Mouse (Mus musculus): Measurements from ENCODE around the gene Kdm8. TPM values are rescaled to one million over a fixed set of nuclear protein-coding genes. Genes with fewer than 3 reads are reported as not detected.

The Kdm8 gene
- polyA plus RNA-seq, 1 experiment, result 4.1 TPM

GRCm38 (mm10) chr7:125495864-125496440 lies 51.5 kb downstream of the Kdm8 start:
- H3K4me3 ChIP-seq (ENCODE audit: insufficient read depth, low read length), result no peak overlapping the region
- no peak overlapping the region for H3K27ac ChIP-seq (ENCODE audit: insufficient read depth, low read length)
- no peak for TF ChIP-seq POLR2A (IDR thresholded peaks at IDR 0.05; ENCODE audit: low read depth, low read length)
- TF ChIP-seq CTCF (IDR thresholded peaks at IDR 0.05; ENCODE audit: borderline replicate concordance, insufficient read depth, low read length), result no peak
- peaks cover 13% of the 10 kb centered on the region for H3K4me1 ChIP-seq (ENCODE audit: control insufficient read depth, insufficient read depth, low read length)

- peaks cover 8% of the 10 kb centered on the region; the same call in 1 of the 2 replicates for H3K4me1 ChIP-seq (ENCODE audit: control insufficient read depth, insufficient read depth, low read length)
- TF ChIP-seq POLR2A (IDR thresholded peaks at IDR 0.05; ENCODE audit: low read depth, low read length) (no peak), CTCF (IDR thresholded peaks at IDR 0.05; ENCODE audit: borderline replicate concordance, insufficient read depth, low read length) (no peak)
- no peak overlapping the region for H3K4me3 ChIP-seq (ENCODE audit: insufficient read depth, low read length)
- peak overlapping the region; percentile 39; the same call in 1 of the 2 replicates for H3K27ac ChIP-seq (ENCODE audit: insufficient read depth, low read length)
These were observed 55.7 kb downstream of the Kdm8 start for GRCm38 (mm10) chr7:125499927-125500868.

DNA sequence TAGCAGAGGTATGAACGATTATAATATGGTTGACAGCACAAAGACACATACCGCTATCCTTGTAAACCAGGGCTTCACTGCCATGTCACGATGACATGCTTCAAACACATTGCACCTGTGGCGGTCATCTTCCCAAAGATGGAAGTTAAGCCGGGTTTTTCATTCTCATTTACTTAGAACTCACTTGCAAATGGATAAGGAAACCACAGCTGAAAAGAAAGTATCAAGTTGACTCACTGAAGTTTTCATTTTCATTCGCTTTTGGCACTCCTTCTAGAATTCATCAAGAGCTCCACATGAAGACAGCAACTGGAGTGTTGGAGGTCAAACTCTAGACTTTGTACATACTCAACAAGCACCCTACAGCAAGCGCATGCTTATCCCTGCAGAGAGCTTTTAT lies 56.4 kb downstream of the Kdm8 start:
- Histone ChIP-seq H3K4me1 (ENCODE audit: control insufficient read depth, insufficient read depth, low read length) (peaks cover 8% of the 10 kb centered on the region; the same call in 1 of the 2 replicates), H3K4me3 (ENCODE audit: insufficient read depth, low read length) (no peak overlapping the region), H3K27ac (ENCODE audit: insufficient read depth, low read length) (0 out of 2 replicates have a peak overlapping the region, but pooled peaks have one; percentile 1)
- TF ChIP-seq POLR2A (IDR thresholded peaks at IDR 0.05; ENCODE audit: low read depth, low read length), result no peak
- TF ChIP-seq CTCF (IDR thresholded peaks at IDR 0.05; ENCODE audit: borderline replicate concordance, insufficient read depth, low read length), result no peak

DNA sequence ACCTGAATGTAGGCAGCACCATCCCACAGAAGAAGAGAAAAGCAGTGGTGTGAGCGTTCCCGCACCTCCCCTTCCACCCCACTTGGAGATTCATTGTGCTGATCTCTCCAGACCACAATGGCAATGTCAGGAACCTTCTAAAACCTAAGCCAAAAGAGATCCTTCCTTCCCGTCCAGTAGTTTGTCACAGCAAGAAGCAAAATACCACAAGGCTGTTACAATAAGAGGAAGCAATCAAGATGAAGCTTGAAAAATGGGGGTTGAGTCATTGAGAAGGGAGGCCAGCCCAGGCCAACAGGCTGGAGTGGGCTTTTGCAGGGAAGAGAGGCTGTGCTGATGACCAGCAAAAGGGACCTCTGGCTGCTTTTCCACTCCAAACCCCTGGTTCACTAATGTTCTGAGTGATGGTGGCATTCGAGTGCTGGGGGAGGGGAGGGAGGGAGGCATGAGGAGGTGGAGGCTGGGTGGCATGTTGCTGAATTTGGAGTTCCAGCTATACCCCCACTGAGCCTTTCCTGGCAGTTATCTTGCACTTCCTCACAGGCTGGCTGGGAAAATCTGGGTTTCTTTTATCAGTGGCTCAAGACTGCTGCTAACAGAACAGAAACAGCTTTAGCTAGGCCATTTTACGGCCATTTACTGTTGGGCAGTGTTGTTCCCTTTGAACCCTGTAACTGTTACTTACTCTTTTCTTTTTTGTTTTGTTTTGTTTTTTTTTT lies 59.1 kb downstream of the Kdm8 start:
- TF ChIP-seq POLR2A (IDR thresholded peaks at IDR 0.05; ENCODE audit: low read depth, low read length) (no peak), CTCF (IDR thresholded peaks at IDR 0.05; ENCODE audit: borderline replicate concordance, insufficient read depth, low read length) (no peak)

DNA sequence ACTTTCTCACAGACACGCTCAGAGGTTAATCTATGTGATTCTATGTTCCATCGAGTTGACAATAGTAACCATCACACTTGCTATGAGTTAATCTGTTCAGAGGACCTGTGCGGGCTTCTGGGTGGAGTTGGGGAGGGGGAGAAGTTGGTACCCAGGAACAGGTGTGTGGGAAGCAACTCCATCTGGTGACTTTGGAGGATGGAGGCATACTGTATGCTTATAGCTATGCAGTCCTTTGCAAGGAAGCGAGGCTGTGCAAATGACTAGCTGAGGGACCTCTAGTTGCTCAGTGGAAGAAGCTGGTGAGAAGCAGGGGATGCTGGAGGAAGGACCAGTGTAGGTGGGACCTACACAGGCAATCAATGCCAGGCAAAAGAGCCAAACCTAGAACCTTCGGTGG lies 60.1 kb downstream of the Kdm8 start:
- Histone ChIP-seq H3K27ac (ENCODE audit: insufficient read depth, low read length) (no peak overlapping the region), H3K4me1 (ENCODE audit: control insufficient read depth, insufficient read depth, low read length) (no peaks in the 10 kb centered on the region; the same call in 1 of the 2 replicates), H3K4me3 (ENCODE audit: insufficient read depth, low read length) (no peak overlapping the region)
- TF ChIP-seq POLR2A (IDR thresholded peaks at IDR 0.05; ENCODE audit: low read depth, low read length) (no peak), CTCF (IDR thresholded peaks at IDR 0.05; ENCODE audit: borderline replicate concordance, insufficient read depth, low read length) (no peak)

More for the DNA sequence above, 59.1 kb downstream of the Kdm8 start:
- peaks cover 8% of the 10 kb centered on the region; the same call in 1 of the 2 replicates for H3K4me1 ChIP-seq (ENCODE audit: control insufficient read depth, insufficient read depth, low read length)
- no peak overlapping the region for H3K4me3 ChIP-seq (ENCODE audit: insufficient read depth, low read length)
- peak overlapping the region; percentile 4; the same call in 1 of the 2 replicates for H3K27ac ChIP-seq (ENCODE audit: insufficient read depth, low read length)

DNA sequence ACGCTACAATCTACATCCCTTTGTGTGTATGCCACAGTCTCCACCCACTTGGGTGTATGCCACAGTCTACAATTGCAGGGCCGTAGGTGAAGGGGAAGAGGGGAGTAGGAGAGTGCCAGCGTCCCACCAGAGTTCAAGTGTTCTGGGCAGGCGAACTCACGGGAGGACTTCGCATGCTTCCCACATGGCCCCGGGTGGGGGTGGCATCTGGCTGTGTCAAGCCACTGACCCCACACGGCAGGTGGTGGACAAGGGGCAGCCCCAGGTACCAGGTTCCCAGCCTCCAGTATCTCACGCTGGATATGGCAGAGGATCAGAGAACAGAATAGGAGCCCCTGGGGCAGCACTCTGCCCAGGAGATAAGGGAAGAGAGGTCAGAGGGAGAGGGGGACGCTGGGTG lies 61.1 kb downstream of the Kdm8 start:
- TF ChIP-seq CTCF (IDR thresholded peaks at IDR 0.05; ENCODE audit: borderline replicate concordance, insufficient read depth, low read length) (no peak), POLR2A (IDR thresholded peaks at IDR 0.05; ENCODE audit: low read depth, low read length) (no peak)
- no peaks in the 10 kb centered on the region; the same call in 1 of the 2 replicates for H3K4me1 ChIP-seq (ENCODE audit: control insufficient read depth, insufficient read depth, low read length)
- H3K27ac ChIP-seq (ENCODE audit: insufficient read depth, low read length), result no peak overlapping the region
- no peak overlapping the region for H3K4me3 ChIP-seq (ENCODE audit: insufficient read depth, low read length)

GRCm38 (mm10) chr7:125507279-125507678 lies 62.8 kb downstream of the Kdm8 start:
- TF ChIP-seq CTCF (IDR thresholded peaks at IDR 0.05; ENCODE audit: borderline replicate concordance, insufficient read depth, low read length), result no peak
- TF ChIP-seq POLR2A (IDR thresholded peaks at IDR 0.05; ENCODE audit: low read depth, low read length), result no peak
- no peak overlapping the region for H3K27ac ChIP-seq (ENCODE audit: insufficient read depth, low read length)
- H3K4me3 ChIP-seq (ENCODE audit: insufficient read depth, low read length), result no peak overlapping the region
- no peaks in the 10 kb centered on the region; the same call in 1 of the 2 replicates for H3K4me1 ChIP-seq (ENCODE audit: control insufficient read depth, insufficient read depth, low read length)

GRCm38 (mm10) chr7:125511432-125511831 lies 67.0 kb downstream of the Kdm8 start:
- H3K4me1 ChIP-seq (ENCODE audit: control insufficient read depth, insufficient read depth, low read length), result peaks cover under 1% of the 10 kb centered on the region; the same call in 1 of the 2 replicates
- H3K27ac ChIP-seq (ENCODE audit: insufficient read depth, low read length), result no peak overlapping the region
- no peak overlapping the region for H3K4me3 ChIP-seq (ENCODE audit: insufficient read depth, low read length)
- no peak for TF ChIP-seq POLR2A (IDR thresholded peaks at IDR 0.05; ENCODE audit: low read depth, low read length)
- TF ChIP-seq CTCF (IDR thresholded peaks at IDR 0.05; ENCODE audit: borderline replicate concordance, insufficient read depth, low read length), result no peak

DNA sequence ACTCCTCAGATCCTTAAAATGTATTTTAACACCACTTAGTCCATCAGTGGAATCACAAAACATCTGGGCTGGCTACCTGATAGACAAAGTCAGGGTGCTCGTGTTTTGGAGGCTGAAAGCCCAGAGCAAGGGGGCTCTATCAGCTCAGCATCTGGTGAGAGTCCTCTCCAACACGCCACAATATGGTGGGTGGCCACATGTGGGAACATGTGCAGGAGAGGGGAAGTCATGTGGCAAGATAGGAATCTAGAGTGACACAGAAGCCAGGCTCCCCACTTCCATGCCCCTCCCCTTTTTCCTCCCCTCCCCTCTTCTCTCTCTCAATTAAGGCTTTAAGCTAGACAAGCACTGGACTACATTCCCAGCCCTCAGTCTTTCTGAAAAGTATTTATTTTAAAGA lies 67.4 kb downstream of the Kdm8 start:
- no peak overlapping the region for H3K27ac ChIP-seq (ENCODE audit: insufficient read depth, low read length)
- peaks cover 3% of the 10 kb centered on the region for H3K4me1 ChIP-seq (ENCODE audit: control insufficient read depth, insufficient read depth, low read length)
- H3K4me3 ChIP-seq (ENCODE audit: insufficient read depth, low read length), result no peak overlapping the region
- no peak for TF ChIP-seq CTCF (IDR thresholded peaks at IDR 0.05; ENCODE audit: borderline replicate concordance, insufficient read depth, low read length)

Other genes starting within 250 kb of the Kdm8 start
- 51.1 and 55.1 TPM in 2 replicates for gene Nsmce1, start 46.9 kb downstream of the Kdm8 start, polyA plus RNA-seq (2011; ENCODE audit: insufficient read length, low read depth, missing spikeins)
- gene Il4ra, start 107.4 kb downstream of the Kdm8 start, polyA plus RNA-seq (2011; ENCODE audit: insufficient read length, low read depth, missing spikeins), result 45.7 and 58.6 TPM in 2 replicates
- 0.25 TPM in 1 of 2 replicates, not detected in the other for gene Il21r, start 158.8 kb downstream of the Kdm8 start, polyA plus RNA-seq (2011; ENCODE audit: insufficient read length, low read depth, missing spikeins)

Data from embryonic fibroblast, embryonic 13.5 days (primary cell).